Mouse (Mus musculus): ENCODE measurements around the gene Chrnb2. TPM values are rescaled to one million over a fixed set of nuclear protein-coding genes. Genes with fewer than 3 reads are reported as not detected.

The Chrnb2 gene
- polyA plus RNA-seq (2015; fragmentation: Nextera tagmentation; extraction: Ambion mirVana), result 27.7 and 29.5 TPM in 2 replicates

DNA sequence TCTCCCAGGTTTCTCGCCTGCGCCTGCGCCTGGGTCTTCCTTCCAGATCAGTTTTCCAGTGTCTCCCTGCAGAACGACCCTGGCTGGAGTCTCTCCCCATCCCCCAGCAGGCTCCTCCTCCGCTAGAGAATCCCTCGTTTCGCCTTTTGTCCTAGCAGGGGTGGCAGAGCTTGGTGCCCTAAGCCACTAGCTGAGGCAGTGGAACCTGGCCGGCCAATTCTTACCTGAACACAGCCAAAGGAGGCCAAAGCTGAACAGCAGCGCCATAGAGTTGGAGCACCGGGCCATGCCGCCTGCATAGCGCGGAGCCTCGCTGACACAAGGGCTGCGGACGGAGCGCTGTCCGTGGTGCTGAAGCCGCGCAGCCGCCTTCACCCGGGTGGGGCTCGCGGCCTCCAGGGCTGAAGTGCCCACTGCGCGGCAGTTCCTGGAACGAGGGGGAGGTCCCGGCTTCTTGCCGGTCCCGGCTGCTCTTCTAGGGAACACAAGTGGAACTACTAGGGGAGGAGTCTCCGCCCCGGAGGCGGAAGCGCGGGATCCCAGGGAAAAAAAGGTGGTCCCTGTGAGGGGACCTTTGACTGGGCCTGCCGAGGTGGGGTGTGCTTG, at the start of gene Chrnb2:
Chrnb2 (minus strand) TSS at position 514 of the 606 bp plus-strand sequence.
- Histone ChIP-seq H3K9ac (replicated peaks; ENCODE audit: low read depth, low read length) (peak within 1 kb of the TSS; percentile 74), H3K36me3 (ENCODE audit: control insufficient read depth, insufficient read depth) (0 out of 2 replicates have a peak, but pooled peaks cover 2% of the 10 kb centered on the region), H3K27ac (ENCODE audit: low read length) (peak within 1 kb of the TSS; percentile 74), H3K4me3 (replicated peaks; ENCODE audit: low read length) (peak within 1 kb of the TSS; percentile 65), H3K9me3 (ENCODE audit: control insufficient read depth, low read length) (no peaks in the 10 kb centered on the region), H3K4me1 (replicated peaks; ENCODE audit: control insufficient read depth, insufficient read depth, low read length) (peaks cover 28% of the 10 kb centered on the region), H3K4me2 (ENCODE audit: low read length) (peak within 1 kb of the TSS; percentile 76), H3K27me3 (replicated peaks; ENCODE audit: control insufficient read depth, insufficient read depth, low read length) (peaks cover 2% of the 10 kb centered on the region; the same call in 1 of the 2 replicates)
- ATAC-seq, result peak; percentile 75
- under 1% methylated on average over 36 of the region's 36 CpGs for WGBS

DNA sequence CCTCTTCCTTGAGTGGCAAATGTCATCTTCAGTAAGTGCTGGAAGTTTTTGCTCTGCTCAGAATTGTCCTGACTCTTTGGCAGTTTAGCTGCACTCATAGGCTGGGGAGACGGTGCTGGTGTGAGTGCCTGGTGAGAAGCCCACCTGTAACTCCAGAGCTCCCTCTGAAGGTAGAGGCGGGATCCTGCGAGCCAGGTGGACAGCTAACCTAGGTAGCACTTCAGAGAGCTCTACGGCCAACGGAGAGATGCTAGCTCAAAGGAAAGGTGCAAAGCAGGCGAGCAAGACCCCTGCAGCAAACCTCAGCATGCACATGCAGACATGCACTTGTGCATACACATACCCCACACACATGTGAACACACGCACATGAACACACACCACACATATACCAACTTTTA, 49.6 kb upstream of the Chrnb2 start:
- Histone ChIP-seq H3K27ac (ENCODE audit: low read length) (no peak overlapping the region), H3K36me3 (ENCODE audit: control insufficient read depth, insufficient read depth) (no peaks in the 10 kb centered on the region), H3K4me3 (replicated peaks; ENCODE audit: low read length) (no peak overlapping the region), H3K9me3 (ENCODE audit: control insufficient read depth, low read length) (peaks cover 6% of the 10 kb centered on the region), H3K4me2 (ENCODE audit: low read length) (no peak overlapping the region), H3K4me1 (replicated peaks; ENCODE audit: control insufficient read depth, insufficient read depth, low read length) (no peaks in the 10 kb centered on the region), H3K9ac (replicated peaks; ENCODE audit: low read depth, low read length) (no peak overlapping the region), H3K27me3 (replicated peaks; ENCODE audit: control insufficient read depth, insufficient read depth, low read length) (no peaks in the 10 kb centered on the region)
- WGBS, result 77% methylated on average over 7 of the region's 7 CpGs
- no peak for ATAC-seq

DNA sequence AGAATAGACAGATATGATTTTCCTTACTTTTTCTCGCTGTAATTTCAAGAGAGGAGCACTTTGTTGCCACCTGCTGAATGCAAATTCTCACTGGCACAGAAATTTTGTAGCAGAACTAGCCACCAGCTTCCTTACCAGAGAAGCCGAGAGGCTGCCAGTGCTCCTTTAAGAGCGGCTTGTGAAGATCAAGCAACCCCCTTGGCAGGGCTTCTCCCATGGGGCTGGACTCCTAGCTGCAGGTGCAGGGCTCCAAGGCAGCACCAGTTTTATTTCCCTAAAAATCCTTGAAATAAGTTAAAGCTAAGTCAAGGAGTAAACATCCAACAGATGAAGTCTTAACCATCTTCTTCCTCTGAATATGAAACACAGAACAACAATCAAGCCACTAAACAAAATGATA, 47.7 kb upstream of the Chrnb2 start:
- H3K4me1 ChIP-seq (replicated peaks; ENCODE audit: control insufficient read depth, insufficient read depth, low read length), result no peaks in the 10 kb centered on the region
- H3K4me3 ChIP-seq (replicated peaks; ENCODE audit: low read length), result no peak overlapping the region
- no peak for ATAC-seq
- no peak overlapping the region for H3K27ac ChIP-seq (ENCODE audit: low read length)
- H3K36me3 ChIP-seq (ENCODE audit: control insufficient read depth, insufficient read depth), result no peaks in the 10 kb centered on the region
- no peaks in the 10 kb centered on the region for H3K27me3 ChIP-seq (replicated peaks; ENCODE audit: control insufficient read depth, insufficient read depth, low read length)
- peaks cover 6% of the 10 kb centered on the region for H3K9me3 ChIP-seq (ENCODE audit: control insufficient read depth, low read length)
- no peak overlapping the region for H3K4me2 ChIP-seq (ENCODE audit: low read length)
- no peak overlapping the region for H3K9ac ChIP-seq (replicated peaks; ENCODE audit: low read depth, low read length)
- WGBS, result 73% methylated on average over 3 of the region's 3 CpGs

DNA sequence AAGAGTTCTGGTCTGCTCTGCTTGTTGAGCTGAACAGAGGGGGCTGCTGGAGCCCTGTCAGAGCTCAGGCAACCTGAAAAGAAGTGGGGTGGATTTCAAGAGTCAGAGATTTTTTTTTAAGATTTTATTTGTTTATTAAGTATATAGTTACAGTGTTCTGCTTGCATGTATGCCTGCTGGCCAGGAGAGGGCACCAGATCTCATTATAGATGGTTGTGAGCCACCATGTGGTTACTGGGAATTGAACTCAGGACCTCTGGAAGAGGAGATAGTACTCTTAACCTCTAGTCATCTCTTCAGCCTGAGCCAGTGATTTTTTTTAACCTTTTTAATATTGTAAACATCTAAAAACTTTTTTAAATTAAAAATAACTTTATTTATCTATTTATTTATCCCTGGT, 46.4 kb upstream of the Chrnb2 start:
- ATAC-seq, result no peak
- Histone ChIP-seq H3K4me2 (ENCODE audit: low read length) (no peak overlapping the region), H3K4me3 (replicated peaks; ENCODE audit: low read length) (no peak overlapping the region), H3K9me3 (ENCODE audit: control insufficient read depth, low read length) (peaks cover 6% of the 10 kb centered on the region), H3K36me3 (ENCODE audit: control insufficient read depth, insufficient read depth) (no peaks in the 10 kb centered on the region), H3K27me3 (replicated peaks; ENCODE audit: control insufficient read depth, insufficient read depth, low read length) (no peaks in the 10 kb centered on the region), H3K27ac (ENCODE audit: low read length) (no peak overlapping the region), H3K9ac (replicated peaks; ENCODE audit: low read depth, low read length) (no peak overlapping the region), H3K4me1 (replicated peaks; ENCODE audit: control insufficient read depth, insufficient read depth, low read length) (no peaks in the 10 kb centered on the region)

DNA sequence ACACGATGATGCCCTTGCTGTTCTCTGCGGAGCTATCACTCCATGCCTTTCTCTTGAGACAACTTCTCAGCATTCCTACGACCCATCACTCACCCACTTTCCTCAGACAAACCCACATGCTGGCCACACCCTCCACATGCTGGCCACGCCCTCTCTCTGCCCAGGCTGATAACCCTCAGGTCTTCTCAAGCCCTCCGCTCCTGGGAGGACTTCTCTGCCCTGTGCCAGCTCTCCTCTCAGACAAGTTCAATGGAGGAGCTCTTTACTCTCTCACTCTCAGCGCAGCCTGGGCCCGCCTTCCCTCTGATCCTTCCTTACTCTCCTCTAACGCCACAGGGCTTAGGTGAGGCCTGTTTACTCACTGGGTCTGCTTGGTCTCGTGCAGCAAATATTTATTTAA, 44.2 kb upstream of the Chrnb2 start:
- Histone ChIP-seq H3K27ac (ENCODE audit: low read length) (no peak overlapping the region), H3K27me3 (replicated peaks; ENCODE audit: control insufficient read depth, insufficient read depth, low read length) (no peaks in the 10 kb centered on the region), H3K9ac (replicated peaks; ENCODE audit: low read depth, low read length) (no peak overlapping the region), H3K9me3 (ENCODE audit: control insufficient read depth, low read length) (peaks cover 6% of the 10 kb centered on the region), H3K4me2 (ENCODE audit: low read length) (no peak overlapping the region), H3K4me3 (replicated peaks; ENCODE audit: low read length) (no peak overlapping the region), H3K36me3 (ENCODE audit: control insufficient read depth, insufficient read depth) (no peaks in the 10 kb centered on the region), H3K4me1 (replicated peaks; ENCODE audit: control insufficient read depth, insufficient read depth, low read length) (no peaks in the 10 kb centered on the region)
- no peak for ATAC-seq
- WGBS, result 57% methylated on average over 9 of the region's 9 CpGs

DNA sequence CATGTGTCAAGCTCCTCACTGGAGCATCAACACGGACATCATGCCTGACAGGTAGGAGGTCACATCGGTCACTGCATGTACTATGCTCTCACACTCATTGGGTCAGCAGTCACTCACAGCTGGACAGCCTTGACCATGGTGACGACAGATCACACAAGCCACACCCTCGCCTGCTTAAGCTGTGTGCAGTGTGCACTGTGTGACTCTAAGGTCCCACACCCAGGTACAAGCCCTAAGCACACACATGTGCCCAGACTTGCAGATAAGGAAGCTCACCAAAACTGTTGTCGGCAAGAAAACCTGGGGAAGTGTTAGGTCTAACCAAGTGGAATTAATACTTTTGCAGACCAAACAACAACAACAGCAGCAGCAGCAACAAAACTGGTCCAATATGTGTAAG, 43.4 kb upstream of the Chrnb2 start:
- H3K4me2 ChIP-seq (ENCODE audit: low read length), result no peak overlapping the region
- no peak overlapping the region for H3K27ac ChIP-seq (ENCODE audit: low read length)
- H3K4me1 ChIP-seq (replicated peaks; ENCODE audit: control insufficient read depth, insufficient read depth, low read length), result no peaks in the 10 kb centered on the region
- H3K9ac ChIP-seq (replicated peaks; ENCODE audit: low read depth, low read length), result no peak overlapping the region
- H3K27me3 ChIP-seq (replicated peaks; ENCODE audit: control insufficient read depth, insufficient read depth, low read length), result no peaks in the 10 kb centered on the region
- H3K4me3 ChIP-seq (replicated peaks; ENCODE audit: low read length), result no peak overlapping the region
- no peak for ATAC-seq
- no peaks in the 10 kb centered on the region for H3K36me3 ChIP-seq (ENCODE audit: control insufficient read depth, insufficient read depth)
- peaks cover 6% of the 10 kb centered on the region for H3K9me3 ChIP-seq (ENCODE audit: control insufficient read depth, low read length)
- 80% methylated on average over 5 of the region's 5 CpGs for WGBS

DNA sequence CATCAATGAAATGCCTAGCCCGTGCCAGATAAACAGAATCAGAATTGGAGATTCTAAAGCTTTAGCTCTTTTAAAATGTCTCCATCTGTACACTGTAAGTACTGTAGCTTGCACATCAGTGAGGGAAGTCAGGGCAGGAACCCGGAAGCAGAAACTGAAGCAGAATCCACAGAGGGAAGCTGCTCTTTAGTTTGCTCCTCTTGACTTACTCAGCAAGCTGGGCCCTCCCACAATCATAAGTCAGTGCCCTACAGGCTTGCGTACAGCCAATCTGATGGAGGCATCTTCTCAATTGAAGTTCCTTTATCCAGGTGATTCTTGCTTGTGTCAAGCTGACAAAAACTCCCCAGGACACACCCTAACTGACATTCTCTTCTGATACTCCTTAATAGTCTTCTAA, 42.7 kb upstream of the Chrnb2 start:
- no peak overlapping the region for H3K4me2 ChIP-seq (ENCODE audit: low read length)
- ATAC-seq, result no peak
- WGBS, result 95% methylated on average over 3 of the region's 3 CpGs
- no peak overlapping the region for H3K4me3 ChIP-seq (replicated peaks; ENCODE audit: low read length)
- H3K36me3 ChIP-seq (ENCODE audit: control insufficient read depth, insufficient read depth), result no peaks in the 10 kb centered on the region
- H3K9me3 ChIP-seq (ENCODE audit: control insufficient read depth, low read length), result peaks cover 6% of the 10 kb centered on the region
- H3K9ac ChIP-seq (replicated peaks; ENCODE audit: low read depth, low read length), result no peak overlapping the region
- H3K4me1 ChIP-seq (replicated peaks; ENCODE audit: control insufficient read depth, insufficient read depth, low read length), result no peaks in the 10 kb centered on the region
- no peak overlapping the region for H3K27ac ChIP-seq (ENCODE audit: low read length)
- H3K27me3 ChIP-seq (replicated peaks; ENCODE audit: control insufficient read depth, insufficient read depth, low read length), result no peaks in the 10 kb centered on the region

DNA sequence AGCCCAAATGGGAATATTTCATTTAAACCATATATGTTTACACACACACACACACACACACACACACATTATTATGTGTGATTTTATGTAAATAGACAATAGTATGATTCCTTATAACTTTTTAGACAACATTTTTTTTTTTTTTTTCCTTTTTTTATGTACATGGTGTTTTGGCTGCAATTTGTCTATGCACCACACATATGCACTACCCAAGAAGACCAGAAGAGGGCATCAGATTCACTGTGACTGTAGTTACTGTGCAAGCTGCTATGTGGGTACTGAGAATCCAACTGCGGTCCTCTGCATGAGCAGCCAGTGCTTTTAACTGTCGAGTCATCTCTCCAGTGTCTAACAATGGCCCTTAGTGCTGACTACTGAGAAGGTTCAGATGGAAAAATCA, 42.3 kb upstream of the Chrnb2 start:
- Histone ChIP-seq H3K27me3 (replicated peaks; ENCODE audit: control insufficient read depth, insufficient read depth, low read length) (no peaks in the 10 kb centered on the region), H3K36me3 (ENCODE audit: control insufficient read depth, insufficient read depth) (no peaks in the 10 kb centered on the region), H3K27ac (ENCODE audit: low read length) (no peak overlapping the region), H3K4me2 (ENCODE audit: low read length) (no peak overlapping the region), H3K9ac (replicated peaks; ENCODE audit: low read depth, low read length) (no peak overlapping the region), H3K4me3 (replicated peaks; ENCODE audit: low read length) (no peak overlapping the region), H3K4me1 (replicated peaks; ENCODE audit: control insufficient read depth, insufficient read depth, low read length) (no peaks in the 10 kb centered on the region), H3K9me3 (ENCODE audit: control insufficient read depth, low read length) (peaks cover 6% of the 10 kb centered on the region)
- ATAC-seq, result no peak
- 90% methylated on average over 2 of the region's 2 CpGs for WGBS

DNA sequence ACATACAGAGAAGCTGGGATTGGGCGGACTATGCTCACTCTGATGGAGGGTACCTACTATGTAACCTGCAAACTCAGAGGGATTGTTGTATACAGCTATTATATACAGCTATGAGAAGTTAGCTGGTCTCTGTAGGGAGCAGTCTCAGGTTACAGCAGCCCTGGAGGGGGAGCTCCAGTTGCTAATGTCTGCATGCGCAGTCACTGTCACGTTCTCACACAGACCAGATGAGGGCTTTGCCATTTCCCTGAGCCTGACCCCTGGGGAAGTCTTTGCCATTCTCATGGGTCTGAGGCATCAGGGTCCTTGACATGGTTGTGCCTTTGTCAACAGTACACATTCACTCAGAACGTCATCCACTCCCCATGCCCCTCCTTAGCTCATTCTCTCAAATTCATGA, 40.7 kb upstream of the Chrnb2 start:
- no peaks in the 10 kb centered on the region for H3K36me3 ChIP-seq (ENCODE audit: control insufficient read depth, insufficient read depth)
- H3K4me3 ChIP-seq (replicated peaks; ENCODE audit: low read length), result no peak overlapping the region
- H3K27me3 ChIP-seq (replicated peaks; ENCODE audit: control insufficient read depth, insufficient read depth, low read length), result no peaks in the 10 kb centered on the region
- no peak overlapping the region for H3K27ac ChIP-seq (ENCODE audit: low read length)
- H3K9me3 ChIP-seq (ENCODE audit: control insufficient read depth, low read length), result peaks cover 3% of the 10 kb centered on the region
- no peak for ATAC-seq
- no peaks in the 10 kb centered on the region for H3K4me1 ChIP-seq (replicated peaks; ENCODE audit: control insufficient read depth, insufficient read depth, low read length)
- WGBS, result 80% methylated on average over 4 of the region's 4 CpGs
- no peak overlapping the region for H3K9ac ChIP-seq (replicated peaks; ENCODE audit: low read depth, low read length)
- H3K4me2 ChIP-seq (ENCODE audit: low read length), result no peak overlapping the region

DNA sequence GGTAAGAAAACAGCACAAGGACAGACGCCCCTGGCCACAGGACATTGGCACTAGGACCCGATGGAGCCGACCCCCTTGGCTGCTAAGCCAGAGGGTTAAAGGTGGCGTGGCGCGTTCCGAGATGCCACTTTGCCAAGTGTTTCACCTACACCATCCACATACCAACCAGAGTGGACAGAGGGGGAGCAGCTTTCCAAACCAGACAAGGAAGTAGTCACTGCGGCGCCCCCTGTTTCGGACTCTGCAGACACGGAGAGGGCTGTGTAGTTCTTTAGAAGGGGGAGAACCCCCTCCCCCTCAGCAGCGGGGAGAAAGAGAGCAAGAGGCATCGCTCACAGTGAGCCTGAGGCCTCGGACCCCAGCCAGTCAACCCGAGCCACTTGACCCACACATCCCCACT, 38.4 kb upstream of the Chrnb2 start:
- no peak overlapping the region for H3K27ac ChIP-seq (ENCODE audit: low read length)
- no peak overlapping the region for H3K4me3 ChIP-seq (replicated peaks; ENCODE audit: low read length)
- H3K9ac ChIP-seq (replicated peaks; ENCODE audit: low read depth, low read length), result no peak overlapping the region
- H3K27me3 ChIP-seq (replicated peaks; ENCODE audit: control insufficient read depth, insufficient read depth, low read length), result no peaks in the 10 kb centered on the region
- no peaks in the 10 kb centered on the region for H3K9me3 ChIP-seq (ENCODE audit: control insufficient read depth, low read length)
- no peak for ATAC-seq
- H3K4me2 ChIP-seq (ENCODE audit: low read length), result no peak overlapping the region
- no peaks in the 10 kb centered on the region for H3K36me3 ChIP-seq (ENCODE audit: control insufficient read depth, insufficient read depth)
- H3K4me1 ChIP-seq (replicated peaks; ENCODE audit: control insufficient read depth, insufficient read depth, low read length), result no peaks in the 10 kb centered on the region
- WGBS, result 67% methylated on average over 15 of the region's 15 CpGs

Data from forebrain, embryonic 16.5 days (tissue).